Mouse (Mus musculus) liver, embryonic 15.5 days (tissue): ENCODE results near the gene Ubap2. TPM values are rescaled to one million over a fixed set of nuclear protein-coding genes. Genes with fewer than 3 reads are reported as not detected.
A peak's percentile ranks its signal among the peaks of the same experiment; 100 is the strongest.

Experiments used
- ATAC-seq: fragments of 200-750 bp; cut with Nextera tagmentation; 2 replicates; pipeline ENCODE4 v1.8.0; 2017; ENCODE audit warnings: moderate number of reproducible peaks, mild to moderate bottlenecking, moderate library complexity; ENCODE audit not compliant: insufficient read depth
- H3K27ac ChIP-seq: fragments of 300-500 bp; sonication (generic); replicated peaks from 2 replicates; pipeline ENCODE4 v1.5.1; 2015; ENCODE audit warnings: mild to moderate bottlenecking, inconsistent platforms
- H3K27me3 ChIP-seq: fragments of 300-500 bp; sonication (generic); 2 replicates; pipeline ENCODE4 v1.6.1; 2015; ENCODE audit warnings: mild to moderate bottlenecking, inconsistent platforms
- H3K36me3 ChIP-seq: fragments of 300-500 bp; sonication (generic); replicated peaks from 2 replicates; pipeline ENCODE4 v1.6.1; 2015; ENCODE audit warnings: moderate library complexity, mild to moderate bottlenecking, inconsistent platforms
- H3K4me1 ChIP-seq: fragments of 300-500 bp; sonication (generic); replicated peaks from 2 replicates; pipeline ENCODE4 v1.6.1; 2015; ENCODE audit warnings: inconsistent platforms
- H3K4me2 ChIP-seq: fragments of 300-500 bp; sonication (generic); 2 replicates; pipeline ENCODE4 v1.6.1; 2015; ENCODE audit warnings: moderate library complexity, mild to moderate bottlenecking, inconsistent platforms
- H3K4me3 ChIP-seq: fragments of 300-500 bp; sonication (generic); replicated peaks from 2 replicates; pipeline ENCODE4 v1.5.1; 2015; ENCODE audit warnings: mild to moderate bottlenecking, inconsistent platforms
- H3K9ac ChIP-seq: fragments of 300-500 bp; sonication (generic); 2 replicates; pipeline ENCODE4 v1.6.1; 2015; ENCODE audit warnings: moderate library complexity, mild to moderate bottlenecking, inconsistent platforms
- H3K9me3 ChIP-seq: fragments of 300-500 bp; sonication (generic); replicated peaks from 2 replicates; pipeline ENCODE4 v1.6.1; 2016; ENCODE audit warnings: inconsistent platforms
- WGBS: fragments of 180-500 bp; shearing (Covaris S2); methylation state at CpG from one replicate; pipeline ENCODE4 v1.1.7; 2015; ENCODE audit warnings: mixed read lengths; ENCODE audit not compliant: insufficient replicate concordance; 5-methylcytosine and 5-hydroxymethylcytosine counted together
- polyA plus RNA-seq: library from polyadenylated mRNA; unstranded; fragments of >200 nt; fragmentation: Nextera tagmentation; extraction: Ambion mirVana; gene quantifications from 2 replicates; pipeline ENCODE4 v1.2.1, GENCODE M21; 2015

Ubap2 gene
- polyA plus RNA-seq, 1 experiment from 2014 or later = 22.9 TPM

GRCm38 (mm10) chr4:41298976-41299375 lies 24.0 kb upstream of the Ubap2 start:
- Histone ChIP-seq H3K9me3 (no peaks in the 10 kb centered on the region), H3K4me1 (peaks cover 4% of the 10 kb centered on the region), H3K4me2 (no peak overlapping the region), H3K4me3 (no peak overlapping the region), H3K27ac (no peak overlapping the region; the same call in 1 of the 2 replicates), H3K27me3 (no peaks in the 10 kb centered on the region), H3K36me3 (peaks cover 100% of the 10 kb centered on the region), H3K9ac (no peak overlapping the region)
- WGBS = 83% methylated on average over 5 of the region's 5 CpGs
- no peak for ATAC-seq

GRCm38 (mm10) chr4:41295960-41296359 lies 21.0 kb upstream of the Ubap2 start:
- H3K9ac ChIP-seq = no peak overlapping the region
- H3K27me3 ChIP-seq = no peaks in the 10 kb centered on the region
- H3K27ac ChIP-seq = no peak overlapping the region
- no peak overlapping the region for H3K4me2 ChIP-seq
- no peaks in the 10 kb centered on the region for H3K9me3 ChIP-seq
- H3K4me1 ChIP-seq = no peaks in the 10 kb centered on the region
- H3K36me3 ChIP-seq = peaks cover 100% of the 10 kb centered on the region
- no peak for ATAC-seq
- WGBS = 95% methylated on average over 7 of the region's 7 CpGs
- H3K4me3 ChIP-seq = no peak overlapping the region

GRCm38 (mm10) chr4:41295507-41295906 lies 20.6 kb upstream of the Ubap2 start:
- peaks cover 100% of the 10 kb centered on the region for H3K36me3 ChIP-seq
- no peak for ATAC-seq
- no peak overlapping the region for H3K9ac ChIP-seq
- H3K27me3 ChIP-seq = no peaks in the 10 kb centered on the region
- no peak overlapping the region for H3K4me2 ChIP-seq
- H3K4me1 ChIP-seq = no peaks in the 10 kb centered on the region
- H3K9me3 ChIP-seq = no peaks in the 10 kb centered on the region
- 90% methylated on average over 11 of the region's 11 CpGs for WGBS
- 0 out of 2 replicates have a peak overlapping the region, but pooled peaks have one; percentile 2 for H3K27ac ChIP-seq
- H3K4me3 ChIP-seq = no peak overlapping the region

- Histone ChIP-seq H3K9me3 (no peaks in the 10 kb centered on the region), H3K4me3 (no peak overlapping the region), H3K27ac (no peak overlapping the region), H3K4me2 (no peak overlapping the region), H3K36me3 (peaks cover 92% of the 10 kb centered on the region), H3K27me3 (no peaks in the 10 kb centered on the region), H3K4me1 (no peaks in the 10 kb centered on the region), H3K9ac (no peak overlapping the region)
- WGBS = 77% methylated on average over 4 of the region's 4 CpGs
- ATAC-seq = no peak
Observed at GRCm38 (mm10) chr4:41293907-41294306, 19.0 kb upstream of the Ubap2 start.

GRCm38 (mm10) chr4:41289802-41290201 lies 14.9 kb upstream of the Ubap2 start:
- WGBS = 88% methylated on average over 7 of the region's 7 CpGs
- Histone ChIP-seq H3K36me3 (peaks cover 51% of the 10 kb centered on the region), H3K4me1 (no peaks in the 10 kb centered on the region; the same call in none of the 2 replicates), H3K27ac (no peak overlapping the region), H3K27me3 (no peaks in the 10 kb centered on the region), H3K4me3 (no peak overlapping the region), H3K9ac (no peak overlapping the region), H3K4me2 (no peak overlapping the region), H3K9me3 (no peaks in the 10 kb centered on the region)
- no peak for ATAC-seq

- H3K27me3 ChIP-seq = no peaks in the 10 kb centered on the region
- peaks cover 17% of the 10 kb centered on the region for H3K36me3 ChIP-seq
- H3K4me3 ChIP-seq = no peak overlapping the region
- no peak overlapping the region for H3K4me2 ChIP-seq
- no peak for ATAC-seq
- no peaks in the 10 kb centered on the region; the same call in none of the 2 replicates for H3K4me1 ChIP-seq
- no peaks in the 10 kb centered on the region for H3K9me3 ChIP-seq
- H3K27ac ChIP-seq = no peak overlapping the region
- no peak overlapping the region for H3K9ac ChIP-seq
- WGBS = 7% methylated on average over 3 of the region's 3 CpGs
Observed at GRCm38 (mm10) chr4:41286420-41286819, 11.5 kb upstream of the Ubap2 start.

- WGBS = 77% methylated on average over 2 of the region's 2 CpGs
- Histone ChIP-seq H3K27me3 (no peaks in the 10 kb centered on the region), H3K9me3 (no peaks in the 10 kb centered on the region), H3K27ac (no peak overlapping the region), H3K9ac (no peak overlapping the region), H3K4me2 (no peak overlapping the region), H3K36me3 (no peaks in the 10 kb centered on the region), H3K4me1 (no peaks in the 10 kb centered on the region; the same call in none of the 2 replicates), H3K4me3 (no peak overlapping the region)
- no peak for ATAC-seq
Observed at GRCm38 (mm10) chr4:41284087-41284486, 9.1 kb upstream of the Ubap2 start.

- WGBS = 68% methylated on average over 5 of the region's 5 CpGs
- H3K9me3 ChIP-seq = no peaks in the 10 kb centered on the region
- no peaks in the 10 kb centered on the region for H3K27me3 ChIP-seq
- H3K4me1 ChIP-seq = peaks cover 42% of the 10 kb centered on the region
- peaks cover 5% of the 10 kb centered on the region for H3K36me3 ChIP-seq
- peak overlapping the region; percentile 89 for H3K9ac ChIP-seq
- ATAC-seq = no peak
- H3K4me3 ChIP-seq = peak overlapping the region; percentile 93
- peak overlapping the region; percentile 91 for H3K27ac ChIP-seq
- H3K4me2 ChIP-seq = peak overlapping the region; percentile 87
Observed at GRCm38 (mm10) chr4:41275927-41276326, 983 bp upstream of the Ubap2 start.

GRCm38 (mm10) chr4:41274377-41274979 lies 466 bp downstream of the Ubap2 start:
- WGBS = 2% methylated on average over 18 of the region's 18 CpGs

GRCm38 (mm10) chr4:41268133-41268532 lies 6.8 kb downstream of the Ubap2 start:
- H3K27ac ChIP-seq = no peak overlapping the region
- peaks cover 61% of the 10 kb centered on the region for H3K36me3 ChIP-seq
- peaks cover 35% of the 10 kb centered on the region for H3K4me1 ChIP-seq

More at GRCm38 (mm10) chr4:41274377-41274979, 466 bp downstream of the Ubap2 start:
- H3K9ac ChIP-seq = peak overlapping the region; percentile 89
- H3K27me3 ChIP-seq = no peaks in the 10 kb centered on the region
- H3K9me3 ChIP-seq = no peaks in the 10 kb centered on the region
- H3K4me2 ChIP-seq = peak overlapping the region; percentile 87
- H3K4me3 ChIP-seq = peak overlapping the region; percentile 93
- ATAC-seq = peak; percentile 55
- H3K4me1 ChIP-seq = peaks cover 47% of the 10 kb centered on the region
- peaks cover 20% of the 10 kb centered on the region for H3K36me3 ChIP-seq
- H3K27ac ChIP-seq = peak overlapping the region; percentile 91

GRCm38 (mm10) chr4:41266350-41266749 lies 8.6 kb downstream of the Ubap2 start:
- peaks cover 19% of the 10 kb centered on the region for H3K4me1 ChIP-seq
- 79% methylated on average over 4 of the region's 4 CpGs for WGBS
- H3K4me3 ChIP-seq = no peak overlapping the region
- no peaks in the 10 kb centered on the region for H3K9me3 ChIP-seq
- no peak overlapping the region for H3K4me2 ChIP-seq
- H3K9ac ChIP-seq = no peak overlapping the region
- H3K36me3 ChIP-seq = peaks cover 76% of the 10 kb centered on the region
- H3K27ac ChIP-seq = no peak overlapping the region
- H3K27me3 ChIP-seq = no peaks in the 10 kb centered on the region
- ATAC-seq = no peak

More at GRCm38 (mm10) chr4:41268133-41268532, 6.8 kb downstream of the Ubap2 start:
- H3K4me2 ChIP-seq = no peak overlapping the region
- no peak overlapping the region for H3K4me3 ChIP-seq
- H3K27me3 ChIP-seq = no peaks in the 10 kb centered on the region
- ATAC-seq = no peak
- no peak overlapping the region for H3K9ac ChIP-seq
- no peaks in the 10 kb centered on the region for H3K9me3 ChIP-seq

- no peak for ATAC-seq
- H3K4me1 ChIP-seq = peaks cover 12% of the 10 kb centered on the region
- no peak overlapping the region for H3K4me3 ChIP-seq
- H3K27ac ChIP-seq = no peak overlapping the region
- H3K9me3 ChIP-seq = no peaks in the 10 kb centered on the region
- no peak overlapping the region for H3K9ac ChIP-seq
- no peaks in the 10 kb centered on the region for H3K27me3 ChIP-seq
- no peak overlapping the region for H3K4me2 ChIP-seq
- peaks cover 33% of the 10 kb centered on the region for H3K36me3 ChIP-seq
Observed at GRCm38 (mm10) chr4:41260691-41261090, 14.3 kb downstream of the Ubap2 start.
